10 mouse cellular contexts compared by ENCODE assay signal in the genomic region with DNA sequence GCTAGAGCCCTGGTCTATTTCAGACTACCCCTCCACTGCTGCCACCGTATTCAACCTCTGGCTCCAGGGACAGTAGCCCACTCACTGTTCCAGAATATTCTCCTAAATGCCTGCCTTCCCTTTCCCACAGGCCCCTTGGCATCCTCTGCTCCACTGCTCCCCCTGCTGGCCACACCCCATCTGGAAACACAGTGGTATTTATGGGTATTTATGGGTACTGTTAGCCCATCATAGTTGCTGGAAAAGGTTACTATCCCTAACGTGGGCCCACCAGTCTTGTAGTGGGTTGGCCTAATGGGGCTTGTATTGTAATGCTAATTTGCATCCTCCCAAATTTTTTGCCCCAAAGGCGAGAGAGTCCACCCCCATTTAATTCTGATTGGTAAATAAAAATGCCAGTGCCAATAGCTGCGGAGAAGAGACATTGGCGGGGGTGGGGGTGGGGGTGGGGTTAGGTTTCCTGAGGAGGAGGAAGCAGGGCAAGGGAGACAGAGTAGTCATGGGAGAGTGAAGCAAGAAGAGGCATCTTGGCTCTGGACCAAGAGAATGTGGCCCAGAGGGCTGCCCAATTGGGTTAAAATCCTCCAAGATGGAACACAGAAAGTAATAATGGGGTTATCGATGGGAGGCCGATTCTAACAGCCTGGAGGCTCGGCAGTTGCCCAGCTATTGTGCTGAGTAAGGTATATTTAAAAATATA. TPM values are rescaled to one million over a fixed set of nuclear protein-coding genes. Genes with fewer than 3 reads are reported as not detected.
DNase-seq lines count a peak whose midpoint lies in the region.
"Had no signal": no experiment of that assay in that cellular context is flagged by ENCODE, and none has a peak within 500 bp of the region (broad histone marks: within the 10 kb centered on the region; RNA-seq: fewer than 3 reads in every experiment).

No protein-coding gene starts in this region.

- peak; percentile 55 for DNase-seq in heart, adult 8-10 months (ENCODE audit: low spot score)
- DNase-seq in heart, postnatal 25 days (ENCODE audit: low spot score): no peak
- DNase-seq in 3T3-L1 (ENCODE audit: low read depth, low spot score): peak; percentile 55
- peak; percentile 55 for DNase-seq in ZHBTc4 (ENCODE audit: low read depth, low spot score)
- peak; percentile 55 to 66 for DNase-seq in cerebellum, postnatal 36 days
- DNase-seq in heart, postnatal 4 days: peak; percentile 79
- peak; percentile 81 for DNase-seq in lung, postnatal 36 days
- peak; percentile 14 to 15 for DNase-seq in thymus, adult 18-20 months

- intact Hi-C loops in heart, postnatal 25 days (cut with DNase I): loop anchor here (2.0 kb wide), 1 partner anchor 400 kb away; no protein-coding TSS in a partner anchor

RNA-seq across cellular contexts. Expression of gene Lrrc3, which starts 14.4 kb away (rescaled TPM):
- 1 to 10 TPM in 2 of 4 experiments, under 1 TPM in 2; 0.63 to 1.2 (median 0.92) TPM for total RNA-seq in heart, adult 8-10 months (2022)
- under 1 TPM; 0.65 to 0.73 TPM for total RNA-seq in heart, postnatal 25 days (2021)
- total RNA-seq in heart, postnatal 4 days (2021): 1 to 10 TPM; 1.6 to 1.8 TPM

RNA-seq across cellular contexts. Expression of gene Trpm2, which starts 53.6 kb away (rescaled TPM):
- 1 to 10 TPM in 1 of 4 experiments, under 1 TPM in 3; 0.44 to 1.8 (median 0.61) TPM for total RNA-seq in heart, adult 8-10 months (2022)
- total RNA-seq in heart, postnatal 25 days (2021): under 1 TPM; 0.55 to 0.56 TPM
- 1 to 10 TPM in 1 of 2 experiments, under 1 TPM in 1; 0.33 to 1.0 TPM for total RNA-seq in heart, postnatal 4 days (2021)

RNA-seq across cellular contexts. Expression of gene Gm3285, which starts 55.0 kb away (rescaled TPM):
- total RNA-seq in heart, adult 8-10 months (2022): not detected
- total RNA-seq in heart, postnatal 25 days (2021): not detected
- not detected for total RNA-seq in heart, postnatal 4 days (2021)
- total RNA-seq: layer of hippocampus, adult 18-20 months; neutrophil, adult 5-6 weeks had no signal
